Mouse (Mus musculus) heart, postnatal 0 days (tissue): ENCODE measurements at regions not wholly inside any gene's neighbourhood (a gene's known extent, or its start where the extent isn't known, plus 50 kb on each side); places are given as distances from the start of the nearest gene placed in this dataset.

Experiments
- CTCF ChIP-seq: IDR thresholded peaks from 2 replicates; pipeline ENCODE4 v1.5.1; 2016; ENCODE audit warnings: antibody characterized with exemption, control low read depth, low read depth
- EP300 ChIP-seq: IDR thresholded peaks from 2 replicates; pipeline ENCODE4 v1.6.1; 2016; ENCODE audit warnings: antibody characterized with exemption, low read depth

- TF ChIP-seq EP300 (no peak), CTCF (no peak)
These were observed 75.6 kb upstream of the Ptprg start for GRCm38 (mm10) chr14:11477731-11478130.
